Mouse (Mus musculus): ENCODE data around the gene Cfap97d1. TPM values are rescaled to one million over a fixed set of nuclear protein-coding genes. Genes with fewer than 3 reads are reported as not detected.

Cfap97d1 gene
- polyA plus RNA-seq, 1 experiment from 2014 or later: 0.20 TPM

DNA sequence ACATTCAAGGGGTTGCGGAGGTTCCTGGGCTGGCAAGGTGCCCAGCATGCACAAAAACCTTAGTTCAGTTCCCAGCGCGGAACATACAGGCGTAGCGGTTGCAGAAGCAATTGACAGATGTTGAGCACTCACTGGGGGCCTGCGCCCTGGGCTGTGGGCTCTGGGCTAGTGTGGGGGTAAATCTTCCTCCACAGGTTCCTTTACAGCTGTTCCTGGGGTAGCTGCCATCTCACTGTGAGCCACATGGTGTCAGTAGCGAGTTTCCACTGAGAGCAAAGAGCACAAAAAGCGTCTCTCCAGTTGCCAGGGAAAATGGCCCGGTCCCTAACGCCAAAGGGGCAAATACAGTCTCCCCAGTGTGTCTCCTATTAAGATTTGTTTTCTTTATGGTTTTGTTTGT is 1.9 kb downstream of the Cfap97d1 start:
- no peaks in the 10 kb centered on the region for H3K9me3 ChIP-seq (ENCODE audit: low read length)
- DNase-seq (ENCODE audit: low spot score) (peak; percentile 88), ATAC-seq (no peak)
- 1% methylated on average over 10 of the region's 10 CpGs for WGBS
- 0 out of 2 replicates have a peak, but pooled peaks cover 4% of the 10 kb centered on the region for H3K27me3 ChIP-seq (replicated peaks; ENCODE audit: insufficient read depth, low read length)
- no peak overlapping the region for H3K4me3 ChIP-seq (ENCODE audit: low read depth, low read length)
- peaks cover 2% of the 10 kb centered on the region; the same call in 1 of the 2 replicates for H3K36me3 ChIP-seq (ENCODE audit: insufficient read depth, low read length)
- H3K27ac ChIP-seq (ENCODE audit: low read length): no peak overlapping the region
- no peaks in the 10 kb centered on the region for H3K4me1 ChIP-seq (ENCODE audit: insufficient read depth, low read depth, low read length)
- H3K4me2 ChIP-seq (replicated peaks; ENCODE audit: low read depth, low read length): no peak overlapping the region; the same call in 1 of the 2 replicates
- H3K9ac ChIP-seq (replicated peaks; ENCODE audit: low read depth): no peak overlapping the region
- TF ChIP-seq CTCF (IDR thresholded peaks at IDR 0.05) (peak; percentile 94), EP300 (IDR thresholded peaks at IDR 0.05) (no peak)

GRCm38 (mm10) chr11:101986913-101987312 is 2.8 kb downstream of the Cfap97d1 start, which contains the start of gene Dusp3:
Gene Dusp3, minus strand, starts transcription at chr11:101987013.
- Histone ChIP-seq H3K36me3 (ENCODE audit: insufficient read depth, low read length) (no peaks in the 10 kb centered on the region), H3K9ac (replicated peaks; ENCODE audit: low read depth) (no peak within 1 kb of the TSS), H3K4me3 (ENCODE audit: low read depth, low read length) (no peak within 1 kb of the TSS), H3K27me3 (replicated peaks; ENCODE audit: insufficient read depth, low read length) (0 out of 2 replicates have a peak, but pooled peaks cover 4% of the 10 kb centered on the region), H3K27ac (ENCODE audit: low read length) (no peak within 1 kb of the TSS), H3K9me3 (ENCODE audit: low read length) (no peaks in the 10 kb centered on the region), H3K4me2 (replicated peaks; ENCODE audit: low read depth, low read length) (no peak within 1 kb of the TSS; the same call in 1 of the 2 replicates), H3K4me1 (ENCODE audit: insufficient read depth, low read depth, low read length) (no peaks in the 10 kb centered on the region)
- WGBS: 84% methylated on average over 3 of the region's 3 CpGs
- no peak for ATAC-seq
- DNase-seq (ENCODE audit: low spot score): no peak
- TF ChIP-seq CTCF (IDR thresholded peaks at IDR 0.05) (no peak), EP300 (IDR thresholded peaks at IDR 0.05) (no peak)

DNA sequence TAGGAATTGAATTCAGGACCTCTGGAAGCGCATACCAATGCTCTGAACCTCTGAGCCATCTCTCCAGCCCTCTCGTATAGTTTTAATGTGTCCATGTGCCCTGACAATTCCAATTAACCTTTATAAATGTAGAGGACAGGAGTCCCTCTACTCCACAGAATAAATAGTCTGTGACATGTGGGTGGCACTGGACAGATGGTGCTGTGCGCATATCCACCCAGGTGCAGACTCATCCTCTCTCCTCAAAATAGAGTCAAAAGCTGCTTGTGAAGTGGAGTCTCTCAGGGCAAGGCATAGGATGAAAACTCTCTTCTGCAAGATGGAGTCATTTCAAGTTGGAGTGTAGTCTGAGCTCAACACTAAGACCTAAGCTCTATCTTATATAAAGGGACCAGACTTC is 6.2 kb downstream of the Cfap97d1 start:
- TF ChIP-seq EP300 (IDR thresholded peaks at IDR 0.05): no peak
- no peak for TF ChIP-seq CTCF (IDR thresholded peaks at IDR 0.05)
- Histone ChIP-seq H3K27me3 (replicated peaks; ENCODE audit: insufficient read depth, low read length) (0 out of 2 replicates have a peak, but pooled peaks cover 4% of the 10 kb centered on the region), H3K4me3 (ENCODE audit: low read depth, low read length) (no peak overlapping the region), H3K4me1 (ENCODE audit: insufficient read depth, low read depth, low read length) (no peaks in the 10 kb centered on the region), H3K9me3 (ENCODE audit: low read length) (no peaks in the 10 kb centered on the region), H3K9ac (replicated peaks; ENCODE audit: low read depth) (no peak overlapping the region), H3K27ac (ENCODE audit: low read length) (no peak overlapping the region), H3K36me3 (ENCODE audit: insufficient read depth, low read length) (no peaks in the 10 kb centered on the region), H3K4me2 (replicated peaks; ENCODE audit: low read depth, low read length) (no peak overlapping the region)
- WGBS: 90% methylated on average over 3 of the region's 3 CpGs
- ATAC-seq: no peak
- DNase-seq (ENCODE audit: low spot score): no peak

GRCm38 (mm10) chr11:101991813-101992212 is 7.7 kb downstream of the Cfap97d1 start:
- Histone ChIP-seq H3K9me3 (ENCODE audit: low read length) (no peaks in the 10 kb centered on the region), H3K27me3 (replicated peaks; ENCODE audit: insufficient read depth, low read length) (no peaks in the 10 kb centered on the region), H3K4me1 (ENCODE audit: insufficient read depth, low read depth, low read length) (no peaks in the 10 kb centered on the region), H3K27ac (ENCODE audit: low read length) (no peak overlapping the region), H3K36me3 (ENCODE audit: insufficient read depth, low read length) (no peaks in the 10 kb centered on the region), H3K9ac (replicated peaks; ENCODE audit: low read depth) (no peak overlapping the region), H3K4me2 (replicated peaks; ENCODE audit: low read depth, low read length) (no peak overlapping the region), H3K4me3 (ENCODE audit: low read depth, low read length) (no peak overlapping the region)
- ATAC-seq: no peak
- no peak for DNase-seq (ENCODE audit: low spot score)
- TF ChIP-seq EP300 (IDR thresholded peaks at IDR 0.05): no peak
- no peak for TF ChIP-seq CTCF (IDR thresholded peaks at IDR 0.05)
- 46% methylated on average over 3 of the region's 3 CpGs for WGBS

DNA sequence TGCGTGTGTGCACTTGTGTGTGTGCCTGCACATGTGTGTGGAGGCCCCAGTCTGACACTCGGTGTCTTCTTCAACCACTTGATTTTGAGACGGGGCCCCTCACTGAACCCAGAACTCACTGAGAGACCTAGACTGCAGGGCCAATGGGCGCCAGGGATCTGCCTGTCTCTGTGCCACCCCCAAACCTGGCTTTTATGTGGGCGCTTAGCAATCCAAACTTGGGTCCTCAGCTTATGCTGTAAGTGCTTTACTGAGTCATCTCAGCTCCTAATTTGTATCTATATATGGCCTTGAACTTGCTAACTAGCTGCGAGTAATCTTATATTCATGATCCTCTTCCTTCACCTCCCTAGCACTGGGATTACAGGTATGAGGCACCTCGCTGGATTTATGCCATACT is 8.3 kb downstream of the Cfap97d1 start:
- 90% methylated on average over 7 of the region's 7 CpGs for WGBS
- H3K4me2 ChIP-seq (replicated peaks; ENCODE audit: low read depth, low read length): no peak overlapping the region
- no peak overlapping the region for H3K4me3 ChIP-seq (ENCODE audit: low read depth, low read length)
- no peak for DNase-seq (ENCODE audit: low spot score)
- no peak for TF ChIP-seq EP300 (IDR thresholded peaks at IDR 0.05)
- no peak for TF ChIP-seq CTCF (IDR thresholded peaks at IDR 0.05)
- ATAC-seq: no peak
- H3K9me3 ChIP-seq (ENCODE audit: low read length): no peaks in the 10 kb centered on the region
- no peaks in the 10 kb centered on the region for H3K36me3 ChIP-seq (ENCODE audit: insufficient read depth, low read length)
- no peaks in the 10 kb centered on the region for H3K4me1 ChIP-seq (ENCODE audit: insufficient read depth, low read depth, low read length)
- H3K27me3 ChIP-seq (replicated peaks; ENCODE audit: insufficient read depth, low read length): no peaks in the 10 kb centered on the region
- no peak overlapping the region for H3K27ac ChIP-seq (ENCODE audit: low read length)
- no peak overlapping the region for H3K9ac ChIP-seq (replicated peaks; ENCODE audit: low read depth)

DNA sequence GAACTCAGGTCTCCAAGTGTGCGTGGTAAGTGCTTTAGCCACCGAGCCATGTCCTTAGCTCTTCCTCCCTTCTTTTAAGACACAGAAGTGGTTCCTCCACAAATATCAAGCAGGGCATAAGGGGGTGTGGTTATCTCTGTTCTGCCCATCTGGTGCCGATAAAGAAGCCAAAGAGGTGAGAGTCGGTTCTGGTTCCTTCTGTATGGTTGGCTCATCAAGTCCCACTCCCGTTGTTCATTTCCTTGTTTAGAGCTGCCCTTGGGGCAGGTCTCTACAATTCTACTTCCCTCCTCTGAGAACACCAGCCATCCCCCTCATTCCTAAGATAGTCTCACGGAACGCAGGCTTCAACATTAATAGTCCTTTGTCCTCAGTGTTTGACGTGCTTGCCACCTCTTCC is 10.0 kb downstream of the Cfap97d1 start:
- H3K9me3 ChIP-seq (ENCODE audit: low read length): no peaks in the 10 kb centered on the region
- no peak overlapping the region for H3K4me3 ChIP-seq (ENCODE audit: low read depth, low read length)
- ATAC-seq: no peak
- H3K27ac ChIP-seq (ENCODE audit: low read length): no peak overlapping the region
- H3K4me1 ChIP-seq (ENCODE audit: insufficient read depth, low read depth, low read length): no peaks in the 10 kb centered on the region
- no peak overlapping the region for H3K9ac ChIP-seq (replicated peaks; ENCODE audit: low read depth)
- WGBS: 48% methylated on average over 8 of the region's 8 CpGs
- DNase-seq (ENCODE audit: low spot score): peak; percentile 31
- TF ChIP-seq EP300 (IDR thresholded peaks at IDR 0.05) (no peak), CTCF (IDR thresholded peaks at IDR 0.05) (no peak)
- H3K4me2 ChIP-seq (replicated peaks; ENCODE audit: low read depth, low read length): no peak overlapping the region
- no peaks in the 10 kb centered on the region for H3K27me3 ChIP-seq (replicated peaks; ENCODE audit: insufficient read depth, low read length)
- H3K36me3 ChIP-seq (ENCODE audit: insufficient read depth, low read length): no peaks in the 10 kb centered on the region

GRCm38 (mm10) chr11:101995938-101996337 is 11.9 kb downstream of the Cfap97d1 start:
- Histone ChIP-seq H3K27ac (ENCODE audit: low read length) (no peak overlapping the region), H3K27me3 (replicated peaks; ENCODE audit: insufficient read depth, low read length) (no peaks in the 10 kb centered on the region), H3K4me1 (ENCODE audit: insufficient read depth, low read depth, low read length) (no peaks in the 10 kb centered on the region), H3K4me3 (ENCODE audit: low read depth, low read length) (no peak overlapping the region), H3K9me3 (ENCODE audit: low read length) (no peaks in the 10 kb centered on the region), H3K36me3 (ENCODE audit: insufficient read depth, low read length) (no peaks in the 10 kb centered on the region), H3K9ac (replicated peaks; ENCODE audit: low read depth) (no peak overlapping the region), H3K4me2 (replicated peaks; ENCODE audit: low read depth, low read length) (no peak overlapping the region)
- 78% methylated on average over 7 of the region's 7 CpGs for WGBS
- no peak for ATAC-seq
- DNase-seq (ENCODE audit: low spot score): no peak
- TF ChIP-seq CTCF (IDR thresholded peaks at IDR 0.05) (no peak), EP300 (IDR thresholded peaks at IDR 0.05) (no peak)
